Mouse (Mus musculus) CH12.LX (cell line): ENCODE results near the gene Adam6a. TPM values are rescaled to one million over a fixed set of nuclear protein-coding genes. Genes with fewer than 3 reads are reported as not detected.
A peak's percentile ranks its signal among the peaks of the same experiment; 100 is the strongest.
"Not testable (repeated sequence)": the region's sequence is repeated elsewhere in the genome, so short reads cannot be mapped to it uniquely, and the experiment has no call there.

Source experiments
- DNase-seq: peaks from one replicate; pipeline ENCODE4 v3.0.0-alpha.2; 2013; ENCODE audit errors: extremely low read depth
- H3K27ac ChIP-seq: 2 replicates; pipeline ENCODE4 v1.5.1; 2012; ENCODE audit warnings: low read depth, mild to moderate bottlenecking, control low read depth, moderate library complexity; ENCODE audit not compliant: insufficient read depth
- H3K27me3 ChIP-seq: replicated peaks from 2 replicates; pipeline ENCODE3; 2012; ENCODE audit warnings: inconsistent platforms
- H3K36me3 ChIP-seq, 2 experiments: replicated peaks in 1 of 2; 2 replicates each; pipeline versions ENCODE3 to v1.6.1; 2012; ENCODE audit warnings: inconsistent platforms in 1 of 2, low read length in 1 of 2, mild to moderate bottlenecking in 1 of 2, mixed read lengths in 1 of 2, moderate library complexity in 1 of 2; ENCODE audit not compliant: control insufficient read depth in 1 of 2, insufficient read depth in 1 of 2
- H3K4me1 ChIP-seq, 2 experiments: 2 replicates each; pipeline ENCODE4 v1.6.1; 2012; ENCODE audit warnings: inconsistent platforms in 1 of 2, moderate library complexity in 1 of 2; ENCODE audit not compliant: insufficient read depth in 2 of 2, control insufficient read depth in 1 of 2
- H3K4me2 ChIP-seq: 2 replicates; pipeline ENCODE4 v1.6.1; 2012; ENCODE audit warnings: low read depth, mild to moderate bottlenecking, control low read depth; ENCODE audit not compliant: poor library complexity, insufficient read depth, severe bottlenecking
- H3K4me3 ChIP-seq, 3 experiments: fragments of 150-350 bp in 1 of 3; sonication (generic) in 1 of 3; replicated peaks in 1 of 3; 2 replicates each; pipeline versions ENCODE3 to v1.5.1; 2011 to 2012; ENCODE audit warnings: low read depth in 2 of 3, low read length in 2 of 3, mild to moderate bottlenecking in 2 of 3, moderate library complexity in 2 of 3, control low read depth in 1 of 3, improper control_type of control experiment in 1 of 3, inconsistent platforms in 1 of 3, mixed read lengths in 1 of 3; ENCODE audit not compliant: poor library complexity in 1 of 3
- H3K79me2 ChIP-seq: replicated peaks from 2 replicates; pipeline ENCODE4 v1.6.1; 2012; ENCODE audit warnings: mild to moderate bottlenecking, moderate library complexity; ENCODE audit not compliant: control insufficient read depth, poor library complexity, insufficient read depth, severe bottlenecking; ENCODE audit errors: extremely low read depth
- H3K9ac ChIP-seq: 2 replicates; pipeline ENCODE4 v1.6.1; 2012; ENCODE audit warnings: low read depth, mild to moderate bottlenecking, control low read depth, moderate library complexity; ENCODE audit not compliant: insufficient read depth
- H3K9me3 ChIP-seq: replicated peaks from 2 replicates; pipeline ENCODE3; 2012; ENCODE audit warnings: low read length, inconsistent platforms, mixed read lengths
- BHLHE40 ChIP-seq: IDR thresholded peaks from 2 replicates; pipeline ENCODE4 v1.6.1; 2011; ENCODE audit warnings: mild to moderate bottlenecking, low read depth, low read length, improper control_type of control experiment
- CHD1 ChIP-seq: IDR thresholded peaks from 2 replicates; pipeline ENCODE4 v1.6.1; 2012; ENCODE audit warnings: low read depth, low read length, improper control_type of control experiment, inconsistent platforms
- CTCF ChIP-seq, 2 experiments: IDR thresholded peaks in 1 of 2; conservative IDR thresholded peaks in 1 of 2; 2 replicates each; pipeline ENCODE4 v1.5.1; 2011 to 2012; ENCODE audit warnings: low read depth in 2 of 2, low read length in 2 of 2, improper control_type of control experiment in 1 of 2, inconsistent platforms in 1 of 2, mild to moderate bottlenecking in 1 of 2, moderate library complexity in 1 of 2
- E2F4 ChIP-seq: IDR thresholded peaks from 2 replicates; pipeline ENCODE4 v1.6.1; 2011; ENCODE audit warnings: low read depth, low read length, improper control_type of control experiment; ENCODE audit not compliant: insufficient replicate concordance
- ELF1 ChIP-seq: IDR thresholded peaks from 2 replicates; pipeline ENCODE4 v1.6.1; 2014; ENCODE audit warnings: low read depth, mild to moderate bottlenecking, inconsistent platforms, low read length, improper control_type of control experiment
- GABPA ChIP-seq: IDR thresholded peaks from 2 replicates; pipeline ENCODE4 v1.6.1; 2012; ENCODE audit warnings: low read depth, low read length, improper control_type of control experiment, inconsistent platforms; ENCODE audit not compliant: insufficient replicate concordance
- HCFC1 ChIP-seq: IDR thresholded peaks from 2 replicates; pipeline ENCODE4 v1.6.1; 2012; ENCODE audit warnings: low read depth, mild to moderate bottlenecking, inconsistent platforms, low read length, improper control_type of control experiment
- JUN ChIP-seq: IDR thresholded peaks from 2 replicates; pipeline ENCODE4 v1.6.1; 2011; ENCODE audit warnings: low read depth, mild to moderate bottlenecking, low read length, improper control_type of control experiment, moderate library complexity; ENCODE audit not compliant: insufficient read depth
- JUND ChIP-seq: conservative IDR thresholded peaks from 2 replicates; pipeline ENCODE4 v1.6.1; 2011; ENCODE audit warnings: low read depth, low read length, improper control_type of control experiment
- MAFK ChIP-seq: IDR thresholded peaks from 2 replicates; pipeline ENCODE4 v1.6.1; 2011; ENCODE audit warnings: low read length, improper control_type of control experiment; ENCODE audit not compliant: insufficient replicate concordance
- MAX ChIP-seq: IDR thresholded peaks from 2 replicates; pipeline ENCODE4 v1.6.1; 2011; ENCODE audit warnings: low read length, improper control_type of control experiment
- MAZ ChIP-seq: IDR thresholded peaks from 2 replicates; pipeline ENCODE4 v1.6.1; 2012; ENCODE audit warnings: low read depth, mild to moderate bottlenecking, inconsistent platforms, low read length, improper control_type of control experiment, moderate library complexity
- PAX5 ChIP-seq: IDR thresholded peaks from 2 replicates; pipeline ENCODE4 v1.6.1; 2012; ENCODE audit warnings: low read length, inconsistent platforms, mixed read lengths
- POLR2AphosphoS2 ChIP-seq: IDR thresholded peaks from 2 replicates; pipeline ENCODE4 v1.6.1; 2011; ENCODE audit warnings: low read depth, low read length, improper control_type of control experiment
- RAD21 ChIP-seq: IDR thresholded peaks from 2 replicates; pipeline ENCODE4 v1.6.1; 2011; ENCODE audit warnings: low read depth, mild to moderate bottlenecking, low read length, improper control_type of control experiment, moderate library complexity
- SIN3A ChIP-seq: IDR thresholded peaks from 2 replicates; pipeline ENCODE4 v1.6.1; 2012; ENCODE audit warnings: low read length, improper control_type of control experiment, inconsistent platforms
- SMC3 ChIP-seq: IDR thresholded peaks from 2 replicates; pipeline ENCODE4 v1.6.1; 2011; ENCODE audit warnings: low read depth, low read length, improper control_type of control experiment
- TBP ChIP-seq: conservative IDR thresholded peaks from 2 replicates; pipeline ENCODE4 v1.6.1; 2011; ENCODE audit warnings: low read depth, low read length, improper control_type of control experiment
- TCF12 ChIP-seq: IDR thresholded peaks from 2 replicates; pipeline ENCODE4 v1.6.1; 2014; ENCODE audit warnings: low read depth, mild to moderate bottlenecking, inconsistent platforms, low read length, improper control_type of control experiment
- UBTF ChIP-seq: IDR thresholded peaks from 2 replicates; pipeline ENCODE4 v1.6.1; 2012; ENCODE audit warnings: low read depth, mild to moderate bottlenecking, inconsistent platforms, low read length, improper control_type of control experiment, moderate library complexity
- ZC3H11A ChIP-seq: IDR thresholded peaks from 2 replicates; pipeline ENCODE4 v1.6.1; 2012; ENCODE audit warnings: low read depth, mild to moderate bottlenecking, inconsistent platforms, low read length, improper control_type of control experiment
- dilution Hi-C: fragments of 300-500 bp; cut with MboI; formaldehyde crosslinking; loops from 2 replicates; pipeline ENCODE4 v1.14.3; 2020; ENCODE audit warnings: low sequenced_read_pairs; ENCODE audit not compliant: extremely low pct_unique_long_range_greater_than_20kb, extremely low pct_ligation_motif_present
- in situ Hi-C: fragments of 300-500 bp; cut with MboI; formaldehyde crosslinking; loops from 3 replicates; pipeline ENCODE4 v1.14.3; 2019; ENCODE audit warnings: low sequenced_read_pairs, low pct_ligation_motif_present, low pct_unique_long_range_greater_than_20kb, mixed read lengths
- polyA plus RNA-seq: library from polyadenylated mRNA; unstranded; fragments of >175 nt; gene quantifications from 2 replicates; pipeline ENCODE4 v1.2.1, GENCODE M21; 2012; ENCODE audit warnings: low read depth; ENCODE audit not compliant: insufficient read length
- total RNA-seq, 2 experiments: library from RNA; depleted of rRNA; stranded (reverse); fragments of 300-350 nt in 1 of 2; fragments of >200 nt in 1 of 2; gene quantifications; 2 replicates each; pipeline ENCODE4 v1.2.3; 2012 to 2014

The Adam6a gene
- not detected in 2 replicates for total RNA-seq (2012; rRNA removed)
- not detected in 2 replicates for total RNA-seq (2014; rRNA removed)
- polyA plus RNA-seq = not detected in 2 replicates

DNA sequence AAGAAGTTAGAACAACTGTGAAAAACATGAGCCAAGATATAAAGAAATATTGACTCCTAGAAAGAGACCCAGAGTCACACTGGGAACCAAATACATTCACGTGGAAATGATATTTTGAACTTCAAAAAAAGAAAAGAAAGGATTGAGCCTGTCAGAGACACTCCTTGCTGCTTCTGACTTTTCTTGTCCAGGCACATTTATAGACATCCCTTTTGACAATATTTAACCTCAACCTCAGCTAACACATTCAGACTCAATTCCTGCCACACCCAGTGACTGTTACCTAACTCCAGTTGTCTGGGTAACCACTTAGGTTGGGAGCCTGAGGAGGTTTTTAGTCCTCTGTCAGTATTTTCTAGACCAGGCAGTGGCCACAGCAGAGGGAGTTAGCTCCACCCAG, at the start of gene Adam6a:
Gene Adam6a (plus strand): TSS at position 301 of the 400 bp plus-strand sequence.
- H3K27me3 ChIP-seq, H3K4me3 ChIP-seq, H3K27ac ChIP-seq, DNase-seq, H3K9me3 ChIP-seq, H3K4me2 ChIP-seq, H3K4me1 ChIP-seq, dilution Hi-C loops, H3K9ac ChIP-seq, in situ Hi-C loops, H3K79me2 ChIP-seq, H3K36me3 ChIP-seq: not testable (repeated sequence)

DNA sequence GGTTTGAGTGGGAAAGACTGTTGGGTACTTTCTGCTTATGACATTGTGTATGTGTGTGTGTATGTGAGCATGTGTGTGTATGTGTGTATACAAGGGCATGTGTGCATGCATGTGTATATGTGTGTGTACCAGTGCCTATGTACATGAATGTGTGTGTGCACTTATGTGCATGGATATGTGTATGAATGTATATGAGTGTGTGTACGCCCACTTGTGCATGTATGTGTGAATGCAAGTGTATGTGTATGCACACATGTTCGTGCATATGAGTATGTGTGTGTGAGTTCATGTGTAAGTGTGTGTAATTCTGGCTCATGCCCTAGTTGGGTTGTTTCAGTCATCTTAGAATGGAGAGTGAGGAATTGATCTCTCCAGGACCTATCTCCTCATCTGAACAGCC, 17.8 kb upstream of the Adam6a start:
- Histone ChIP-seq H3K4me2 (no peak overlapping the region), H3K4me3 (no peak overlapping the region), H3K27ac (no peak overlapping the region), H3K9me3 (no peaks in the 10 kb centered on the region), H3K9ac (no peak overlapping the region), H3K36me3 (no peaks in the 10 kb centered on the region), H3K27me3 (no peaks in the 10 kb centered on the region), H3K4me1 (no peaks in the 10 kb centered on the region), H3K79me2 (no peaks in the 10 kb centered on the region)
- dilution Hi-C loops (no loop called here), in situ Hi-C loops (no loop called here)
- no peak for DNase-seq
- TF ChIP-seq ELF1 (no peak), TCF12 (no peak), UBTF (no peak), SIN3A (no peak)

DNA sequence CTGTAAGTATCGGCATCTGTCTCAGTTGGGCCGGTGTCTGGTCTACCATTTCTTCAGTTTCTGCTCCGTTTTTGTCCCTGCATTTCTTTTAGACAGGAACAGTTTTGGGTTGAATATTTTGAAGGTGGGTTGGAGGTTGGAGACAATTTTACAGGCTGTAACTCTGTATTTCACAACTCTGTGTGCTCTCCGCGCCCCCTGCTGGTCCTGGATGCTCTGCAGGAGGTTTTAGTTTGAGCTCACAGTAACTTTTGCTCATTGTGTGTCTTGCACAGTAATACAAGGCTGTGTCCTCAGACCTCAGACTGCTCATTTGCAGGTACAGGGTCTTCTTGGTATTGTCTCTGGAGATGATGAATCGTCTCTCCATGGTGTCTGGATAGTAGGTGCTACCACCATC, 34.5 kb downstream of the Adam6a start:
- in situ Hi-C loops = loop anchor here (25.0 kb wide), 1 partner anchor 91 kb away; the partner anchor contains the start of gene Adam6b
- Histone ChIP-seq H3K27ac (no peak overlapping the region), H3K9me3 (no peaks in the 10 kb centered on the region), H3K4me1 (no peaks in the 10 kb centered on the region), H3K4me2 (no peak overlapping the region), H3K9ac (no peak overlapping the region), H3K4me3 (no peak overlapping the region), H3K27me3 (no peaks in the 10 kb centered on the region), H3K36me3 (no peaks in the 10 kb centered on the region), H3K79me2 (no peaks in the 10 kb centered on the region)
- TF ChIP-seq RAD21 (peak; percentile 58), JUND (no peak), MAFK (no peak), TBP (no peak), MAZ (no peak), SMC3 (peak; percentile 85), CHD1 (no peak), POLR2AphosphoS2 (no peak), ZC3H11A (peak; percentile 51), BHLHE40 (no peak), MAX (no peak), HCFC1 (no peak), PAX5 (no peak), CTCF (conservative IDR thresholded peaks at IDR 0.05 in 1 of 2, IDR thresholded peaks at IDR 0.05 in 1 of 2; ENCODE audit: low read depth in 2 of 2, low read length in 2 of 2) (peak; percentile 23 to 76; a peak in 2 of 4 replicates), GABPA (no peak), E2F4 (no peak), JUN (no peak)
- DNase-seq = peak; percentile 41
- dilution Hi-C loops = no loop called here
